Mouse (Mus musculus): ENCODE measurements around the gene Pspc1. TPM values are rescaled to one million over a fixed set of nuclear protein-coding genes. Genes with fewer than 3 reads are reported as not detected.

Pspc1 gene
- polyA plus RNA-seq, 1 experiment from 2014 or later: 27.7 TPM

DNA sequence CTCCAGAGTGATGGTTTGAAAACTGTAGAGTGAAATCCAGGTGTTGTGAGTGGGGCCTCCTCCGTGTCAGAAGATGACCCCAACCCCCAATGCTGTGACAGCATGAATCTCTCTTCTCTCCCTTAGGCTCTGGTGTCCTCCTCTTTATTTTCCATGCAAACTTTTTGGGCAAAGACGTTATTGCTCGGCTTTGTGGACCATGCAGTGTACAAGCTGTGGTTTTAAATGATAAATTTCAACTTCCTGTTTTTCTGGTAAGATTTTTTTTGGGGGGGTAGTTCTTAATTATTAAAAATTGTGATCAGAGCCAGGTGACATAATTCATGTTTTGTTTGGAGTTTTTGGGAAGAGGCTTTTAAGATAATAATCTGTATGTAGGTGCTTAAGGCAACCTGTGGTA lies 82.6 kb downstream of the Pspc1 start:
- H3K9me3 ChIP-seq (ENCODE audit: control insufficient read depth, low read length): no peaks in the 10 kb centered on the region
- no peaks in the 10 kb centered on the region for H3K27me3 ChIP-seq (ENCODE audit: control insufficient read depth, insufficient read depth, low read length)
- no peak overlapping the region for H3K4me3 ChIP-seq (ENCODE audit: control insufficient read depth in 1 of 2, insufficient read depth in 1 of 2, low read depth in 1 of 2, low read length in 2 of 2)
- WGBS: 86% methylated on average over 3 of the region's 3 CpGs
- peaks cover 100% of the 10 kb centered on the region for H3K36me3 ChIP-seq (ENCODE audit: control insufficient read depth, insufficient read depth, low read length)
- no peak overlapping the region for H3K27ac ChIP-seq (replicated peaks in 1 of 2; ENCODE audit: control insufficient read depth in 1 of 2, insufficient read depth in 1 of 2, low read depth in 2 of 2, low read length in 2 of 2)
- no peak overlapping the region for H3K9ac ChIP-seq (ENCODE audit: low read length)
- H3K4me1 ChIP-seq (ENCODE audit: control insufficient read depth in 2 of 2, insufficient read depth in 2 of 2, low read length in 2 of 2): peaks cover 0 to 6% of the 10 kb centered on the region in 2 experiments; a peak in 1 of 4 replicates
- no peak overlapping the region for H3K4me2 ChIP-seq (ENCODE audit: low read length)
- ATAC-seq (ENCODE audit: insufficient number of reproducible peaks, insufficient read depth, low FRiP score, low read depth): no peak

- no peak overlapping the region for H3K27ac ChIP-seq (replicated peaks in 1 of 2; ENCODE audit: control insufficient read depth in 1 of 2, insufficient read depth in 1 of 2, low read depth in 2 of 2, low read length in 2 of 2)
- H3K4me2 ChIP-seq (ENCODE audit: low read length): no peak overlapping the region
- peaks cover 98% of the 10 kb centered on the region for H3K36me3 ChIP-seq (ENCODE audit: control insufficient read depth, insufficient read depth, low read length)
- H3K9ac ChIP-seq (ENCODE audit: low read length): no peak overlapping the region
- H3K9me3 ChIP-seq (ENCODE audit: control insufficient read depth, low read length): no peaks in the 10 kb centered on the region
- 81% methylated on average over 1 of the region's 1 CpGs for WGBS
- H3K4me3 ChIP-seq (ENCODE audit: control insufficient read depth in 1 of 2, insufficient read depth in 1 of 2, low read depth in 1 of 2, low read length in 2 of 2): no peak overlapping the region
- no peaks in the 10 kb centered on the region for H3K27me3 ChIP-seq (ENCODE audit: control insufficient read depth, insufficient read depth, low read length)
- ATAC-seq (ENCODE audit: insufficient number of reproducible peaks, insufficient read depth, low FRiP score, low read depth): no peak
- H3K4me1 ChIP-seq (ENCODE audit: control insufficient read depth in 2 of 2, insufficient read depth in 2 of 2, low read length in 2 of 2): no peaks in the 10 kb centered on the region
Measured at GRCm38 (mm10) chr14:56689766-56690165, 88.3 kb downstream of the Pspc1 start.

DNA sequence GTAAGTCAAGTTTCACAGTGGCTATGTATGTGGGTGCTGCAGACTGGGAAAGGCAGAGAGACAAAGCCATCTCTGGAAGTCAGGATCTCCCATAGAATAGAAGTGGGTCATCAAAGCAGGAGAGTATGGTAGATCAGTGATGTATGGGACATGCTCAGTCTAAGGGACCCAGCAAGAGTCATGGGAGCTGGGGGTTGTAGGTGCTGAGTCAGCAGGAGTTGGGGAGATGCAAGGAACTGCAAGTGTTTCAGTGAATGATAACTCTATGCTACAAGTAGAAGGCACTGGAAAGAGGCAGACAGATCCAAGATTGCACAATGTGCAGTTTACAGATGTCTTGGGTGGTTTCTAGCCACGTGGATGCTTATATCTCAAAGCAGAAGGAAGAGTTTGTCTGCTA lies 89.0 kb downstream of the Pspc1 start:
- H3K27ac ChIP-seq (replicated peaks in 1 of 2; ENCODE audit: control insufficient read depth in 1 of 2, insufficient read depth in 1 of 2, low read depth in 2 of 2, low read length in 2 of 2): no peak overlapping the region
- H3K4me2 ChIP-seq (ENCODE audit: low read length): no peak overlapping the region
- no peak overlapping the region for H3K9ac ChIP-seq (ENCODE audit: low read length)
- H3K36me3 ChIP-seq (ENCODE audit: control insufficient read depth, insufficient read depth, low read length): peaks cover 98% of the 10 kb centered on the region
- H3K9me3 ChIP-seq (ENCODE audit: control insufficient read depth, low read length): no peaks in the 10 kb centered on the region
- H3K4me1 ChIP-seq (ENCODE audit: control insufficient read depth in 2 of 2, insufficient read depth in 2 of 2, low read length in 2 of 2): no peaks in the 10 kb centered on the region
- H3K27me3 ChIP-seq (ENCODE audit: control insufficient read depth, insufficient read depth, low read length): no peaks in the 10 kb centered on the region
- 94% methylated on average over 1 of the region's 1 CpGs for WGBS
- no peak for ATAC-seq (ENCODE audit: insufficient number of reproducible peaks, insufficient read depth, low FRiP score, low read depth)
- H3K4me3 ChIP-seq (ENCODE audit: control insufficient read depth in 1 of 2, insufficient read depth in 1 of 2, low read depth in 1 of 2, low read length in 2 of 2): no peak overlapping the region

DNA sequence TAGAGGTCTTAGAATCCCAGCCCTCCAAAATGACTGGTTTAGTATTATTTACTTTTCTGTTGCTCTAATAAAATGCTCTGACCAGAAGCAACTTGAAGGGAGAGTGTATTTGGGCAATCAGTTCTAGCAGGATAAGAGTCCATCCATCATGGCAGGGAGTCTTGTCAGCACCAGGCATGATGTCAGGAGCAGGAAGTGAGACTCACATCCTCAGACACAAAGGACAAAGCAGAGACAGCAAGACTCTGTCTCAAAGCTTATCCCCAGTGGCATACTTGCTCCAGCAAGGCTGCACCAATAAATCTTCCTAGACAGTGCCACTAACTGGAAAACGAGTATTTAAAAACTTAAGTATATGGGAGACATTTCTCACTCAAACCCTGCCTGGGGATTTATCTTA lies 92.7 kb downstream of the Pspc1 start:
- Histone ChIP-seq H3K27ac (replicated peaks in 1 of 2; ENCODE audit: control insufficient read depth in 1 of 2, insufficient read depth in 1 of 2, low read depth in 2 of 2, low read length in 2 of 2) (no peak overlapping the region), H3K36me3 (ENCODE audit: control insufficient read depth, insufficient read depth, low read length) (peaks cover 96% of the 10 kb centered on the region), H3K4me2 (ENCODE audit: low read length) (no peak overlapping the region), H3K9ac (ENCODE audit: low read length) (no peak overlapping the region), H3K27me3 (ENCODE audit: control insufficient read depth, insufficient read depth, low read length) (no peaks in the 10 kb centered on the region), H3K9me3 (ENCODE audit: control insufficient read depth, low read length) (no peaks in the 10 kb centered on the region), H3K4me1 (ENCODE audit: control insufficient read depth in 2 of 2, insufficient read depth in 2 of 2, low read length in 2 of 2) (no peaks in the 10 kb centered on the region), H3K4me3 (ENCODE audit: control insufficient read depth in 1 of 2, insufficient read depth in 1 of 2, low read depth in 1 of 2, low read length in 2 of 2) (no peak overlapping the region)
- 58% methylated on average over 1 of the region's 1 CpGs for WGBS
- ATAC-seq (ENCODE audit: insufficient number of reproducible peaks, insufficient read depth, low FRiP score, low read depth): no peak

Other genes with a start within 250 kb of the Pspc1 start
- gene Cenpj, start 202.9 kb downstream of the Pspc1 start, polyA plus RNA-seq (2014; fragmentation: Nextera tagmentation; extraction: Ambion mirVana): 8.2 and 8.6 TPM in 2 replicates
- 12.5 TPM in 2 replicates for gene Parp4, start 202.7 kb downstream of the Pspc1 start, polyA plus RNA-seq (2014; fragmentation: Nextera tagmentation; extraction: Ambion mirVana)
- 25.5 and 31.5 TPM in 2 replicates for gene Mphosph8, start 110.1 kb downstream of the Pspc1 start, polyA plus RNA-seq (2014; fragmentation: Nextera tagmentation; extraction: Ambion mirVana)
- gene Zmym5, start 33.4 kb upstream of the Pspc1 start, polyA plus RNA-seq (2014; fragmentation: Nextera tagmentation; extraction: Ambion mirVana): 14.3 and 16.4 TPM in 2 replicates
- gene Zmym2, start 108.3 kb upstream of the Pspc1 start, polyA plus RNA-seq (2014; fragmentation: Nextera tagmentation; extraction: Ambion mirVana): 28.3 and 30.2 TPM in 2 replicates